Mouse (Mus musculus): Measurements from ENCODE around the gene Cldn22. TPM values are rescaled to one million over a fixed set of nuclear protein-coding genes. Genes with fewer than 3 reads are reported as not detected.

Cldn22 gene
- polyA plus RNA-seq, 1 experiment from 2014 or later, result not detected

- WGBS, result 81% methylated on average over 7 of the region's 7 CpGs
Observed at GRCm38 (mm10) chr8:47843063-47843462, 18.8 kb downstream of the Cldn22 start.

GRCm38 (mm10) chr8:47843651-47844050 lies 19.4 kb downstream of the Cldn22 start:
- H3K36me3 ChIP-seq, result peaks cover 80% of the 10 kb centered on the region
- peaks cover 3% of the 10 kb centered on the region; the same call in 1 of the 2 replicates for H3K4me1 ChIP-seq
- no peak for ATAC-seq (ENCODE audit: low FRiP score, low read depth)
- H3K9me3 ChIP-seq, result no peaks in the 10 kb centered on the region
- H3K4me2 ChIP-seq (replicated peaks), result no peak overlapping the region
- H3K4me3 ChIP-seq, result no peak overlapping the region
- no peak overlapping the region for H3K27ac ChIP-seq
- no peak overlapping the region for H3K9ac ChIP-seq
- 93% methylated on average over 10 of the region's 10 CpGs for WGBS
- H3K27me3 ChIP-seq, result no peaks in the 10 kb centered on the region

More at GRCm38 (mm10) chr8:47843063-47843462, 18.8 kb downstream of the Cldn22 start:
- Histone ChIP-seq H3K9ac (no peak overlapping the region), H3K27me3 (no peaks in the 10 kb centered on the region), H3K9me3 (no peaks in the 10 kb centered on the region), H3K36me3 (peaks cover 78% of the 10 kb centered on the region), H3K4me3 (no peak overlapping the region), H3K4me2 (replicated peaks) (no peak overlapping the region), H3K27ac (no peak overlapping the region), H3K4me1 (peaks cover 3% of the 10 kb centered on the region; the same call in 1 of the 2 replicates)
- ATAC-seq (ENCODE audit: low FRiP score, low read depth), result no peak; the same call in 1 of the 2 replicates

- Histone ChIP-seq H3K36me3 (peaks cover 85% of the 10 kb centered on the region), H3K4me2 (replicated peaks) (no peak overlapping the region), H3K9me3 (no peaks in the 10 kb centered on the region), H3K27ac (no peak overlapping the region), H3K27me3 (no peaks in the 10 kb centered on the region), H3K4me3 (no peak overlapping the region), H3K9ac (no peak overlapping the region), H3K4me1 (peaks cover 3% of the 10 kb centered on the region; the same call in 1 of the 2 replicates)
- WGBS, result 52% methylated on average over 13 of the region's 13 CpGs
- ATAC-seq (ENCODE audit: low FRiP score, low read depth), result no peak
Observed at GRCm38 (mm10) chr8:47845956-47846355, 21.7 kb downstream of the Cldn22 start.

GRCm38 (mm10) chr8:47847161-47847560 lies 22.9 kb downstream of the Cldn22 start:
- peaks cover 77% of the 10 kb centered on the region for H3K36me3 ChIP-seq
- no peak for ATAC-seq (ENCODE audit: low FRiP score, low read depth)
- WGBS, result 93% methylated on average over 14 of the region's 14 CpGs

GRCm38 (mm10) chr8:47847931-47848330 lies 23.6 kb downstream of the Cldn22 start:
- H3K9me3 ChIP-seq, result no peaks in the 10 kb centered on the region
- H3K36me3 ChIP-seq, result peaks cover 69% of the 10 kb centered on the region
- no peak overlapping the region for H3K27ac ChIP-seq
- no peak for ATAC-seq (ENCODE audit: low FRiP score, low read depth)
- no peak overlapping the region for H3K9ac ChIP-seq
- 92% methylated on average over 6 of the region's 6 CpGs for WGBS
- H3K27me3 ChIP-seq, result no peaks in the 10 kb centered on the region
- H3K4me3 ChIP-seq, result no peak overlapping the region
- no peak overlapping the region for H3K4me2 ChIP-seq (replicated peaks)
- peaks cover 21% of the 10 kb centered on the region for H3K4me1 ChIP-seq

More at GRCm38 (mm10) chr8:47847161-47847560, 22.9 kb downstream of the Cldn22 start:
- Histone ChIP-seq H3K27ac (no peak overlapping the region), H3K4me3 (no peak overlapping the region), H3K27me3 (no peaks in the 10 kb centered on the region), H3K9me3 (no peaks in the 10 kb centered on the region), H3K4me2 (replicated peaks) (no peak overlapping the region), H3K4me1 (peaks cover 14% of the 10 kb centered on the region), H3K9ac (no peak overlapping the region)

GRCm38 (mm10) chr8:47849842-47850241 lies 25.6 kb downstream of the Cldn22 start:
- no peaks in the 10 kb centered on the region for H3K9me3 ChIP-seq
- H3K27me3 ChIP-seq, result no peaks in the 10 kb centered on the region
- H3K27ac ChIP-seq, result no peak overlapping the region
- no peak overlapping the region for H3K9ac ChIP-seq
- peaks cover 67% of the 10 kb centered on the region for H3K36me3 ChIP-seq
- H3K4me2 ChIP-seq (replicated peaks), result no peak overlapping the region
- WGBS, result 78% methylated on average over 8 of the region's 8 CpGs
- ATAC-seq (ENCODE audit: low FRiP score, low read depth), result no peak
- no peak overlapping the region for H3K4me3 ChIP-seq
- peaks cover 26% of the 10 kb centered on the region for H3K4me1 ChIP-seq

GRCm38 (mm10) chr8:47851824-47852502 lies 27.7 kb downstream of the Cldn22 start:
- Histone ChIP-seq H3K4me2 (replicated peaks) (peak overlapping the region; percentile 59), H3K9ac (peak overlapping the region; percentile 40), H3K9me3 (no peaks in the 10 kb centered on the region), H3K4me1 (peaks cover 23% of the 10 kb centered on the region), H3K27me3 (no peaks in the 10 kb centered on the region), H3K4me3 (peak overlapping the region; percentile 16), H3K36me3 (peaks cover 65% of the 10 kb centered on the region), H3K27ac (peak overlapping the region; percentile 91)
- peak; percentile 82 for ATAC-seq (ENCODE audit: low FRiP score, low read depth)
- WGBS, result 27% methylated on average over 12 of the region's 12 CpGs

- Histone ChIP-seq H3K27ac (peak overlapping the region; percentile 91), H3K4me1 (peaks cover 23% of the 10 kb centered on the region), H3K4me2 (replicated peaks) (peak overlapping the region; percentile 59), H3K36me3 (peaks cover 61% of the 10 kb centered on the region), H3K9me3 (no peaks in the 10 kb centered on the region), H3K4me3 (no peak overlapping the region), H3K9ac (no peak overlapping the region), H3K27me3 (no peaks in the 10 kb centered on the region)
- ATAC-seq (ENCODE audit: low FRiP score, low read depth), result no peak
- 74% methylated on average over 5 of the region's 5 CpGs for WGBS
Observed at GRCm38 (mm10) chr8:47852737-47853136, 28.5 kb downstream of the Cldn22 start.

- H3K4me3 ChIP-seq, result no peak overlapping the region
- no peaks in the 10 kb centered on the region for H3K9me3 ChIP-seq
- H3K36me3 ChIP-seq, result peaks cover 61% of the 10 kb centered on the region
- H3K27ac ChIP-seq, result peak overlapping the region; percentile 91
- H3K4me1 ChIP-seq, result peaks cover 23% of the 10 kb centered on the region
- H3K9ac ChIP-seq, result no peak overlapping the region
- no peak for ATAC-seq (ENCODE audit: low FRiP score, low read depth)
- WGBS, result 81% methylated on average over 5 of the region's 5 CpGs
- H3K4me2 ChIP-seq (replicated peaks), result no peak overlapping the region
- no peaks in the 10 kb centered on the region for H3K27me3 ChIP-seq
Observed at GRCm38 (mm10) chr8:47853356-47853755, 29.1 kb downstream of the Cldn22 start.

- ATAC-seq (ENCODE audit: low FRiP score, low read depth), result no peak
- Histone ChIP-seq H3K4me1 (no peaks in the 10 kb centered on the region), H3K9me3 (no peaks in the 10 kb centered on the region), H3K27ac (no peak overlapping the region), H3K9ac (no peak overlapping the region), H3K36me3 (peaks cover 87% of the 10 kb centered on the region), H3K4me3 (no peak overlapping the region), H3K27me3 (no peaks in the 10 kb centered on the region), H3K4me2 (replicated peaks) (no peak overlapping the region)
- WGBS, result 94% methylated on average over 12 of the region's 12 CpGs
Observed at GRCm38 (mm10) chr8:47859259-47859658, 35.0 kb downstream of the Cldn22 start.

GRCm38 (mm10) chr8:47866568-47866967 lies 42.3 kb downstream of the Cldn22 start:
- no peak overlapping the region for H3K4me3 ChIP-seq
- ATAC-seq (ENCODE audit: low FRiP score, low read depth), result no peak
- H3K4me2 ChIP-seq (replicated peaks), result no peak overlapping the region
- H3K36me3 ChIP-seq, result peaks cover 77% of the 10 kb centered on the region
- no peaks in the 10 kb centered on the region for H3K9me3 ChIP-seq
- no peak overlapping the region for H3K9ac ChIP-seq
- no peaks in the 10 kb centered on the region for H3K27me3 ChIP-seq
- 81% methylated on average over 8 of the region's 8 CpGs for WGBS
- H3K4me1 ChIP-seq, result 0 out of 2 replicates have a peak, but pooled peaks cover under 1% of the 10 kb centered on the region
- H3K27ac ChIP-seq, result no peak overlapping the region

- ATAC-seq (ENCODE audit: low FRiP score, low read depth), result peak; percentile 77
- WGBS, result 27% methylated on average over 8 of the region's 8 CpGs
- H3K36me3 ChIP-seq, result peaks cover 75% of the 10 kb centered on the region
Observed at GRCm38 (mm10) chr8:47867067-47867466, 42.8 kb downstream of the Cldn22 start.

More at GRCm38 (mm10) chr8:47867067-47867466, 42.8 kb downstream of the Cldn22 start:
- Histone ChIP-seq H3K4me3 (no peak overlapping the region), H3K27ac (no peak overlapping the region), H3K9me3 (no peaks in the 10 kb centered on the region), H3K4me2 (replicated peaks) (no peak overlapping the region), H3K9ac (no peak overlapping the region), H3K4me1 (peaks cover 5% of the 10 kb centered on the region; the same call in 1 of the 2 replicates), H3K27me3 (no peaks in the 10 kb centered on the region)
